Mouse (Mus musculus) CH12.LX (cell line): ENCODE measurements around the gene Pabpn1. TPM values are rescaled to one million over a fixed set of nuclear protein-coding genes. Genes with fewer than 3 reads are reported as not detected.

Experiments
- DNase-seq: peaks from one replicate; pipeline ENCODE4 v3.0.0-alpha.2; 2013; ENCODE audit errors: extremely low read depth
- H3K27ac ChIP-seq: 2 replicates; pipeline ENCODE4 v1.5.1; 2012; ENCODE audit warnings: low read depth, mild to moderate bottlenecking, control low read depth, moderate library complexity; ENCODE audit not compliant: insufficient read depth
- H3K27me3 ChIP-seq: replicated peaks from 2 replicates; pipeline ENCODE3; 2012; ENCODE audit warnings: inconsistent platforms
- H3K36me3 ChIP-seq, 2 experiments: replicated peaks in 1 of 2; 2 replicates each; pipeline versions ENCODE3 to v1.6.1; 2012; ENCODE audit warnings: inconsistent platforms in 1 of 2, low read length in 1 of 2, mild to moderate bottlenecking in 1 of 2, mixed read lengths in 1 of 2, moderate library complexity in 1 of 2; ENCODE audit not compliant: control insufficient read depth in 1 of 2, insufficient read depth in 1 of 2
- H3K4me1 ChIP-seq, 2 experiments: 2 replicates each; pipeline ENCODE4 v1.6.1; 2012; ENCODE audit warnings: inconsistent platforms in 1 of 2, moderate library complexity in 1 of 2; ENCODE audit not compliant: insufficient read depth in 2 of 2, control insufficient read depth in 1 of 2
- H3K4me2 ChIP-seq: 2 replicates; pipeline ENCODE4 v1.6.1; 2012; ENCODE audit warnings: low read depth, mild to moderate bottlenecking, control low read depth; ENCODE audit not compliant: poor library complexity, insufficient read depth, severe bottlenecking
- H3K4me3 ChIP-seq, 3 experiments: fragments of 150-350 bp in 1 of 3; sonication (generic) in 1 of 3; replicated peaks in 1 of 3; 2 replicates each; pipeline versions ENCODE3 to v1.5.1; 2011 to 2012; ENCODE audit warnings: low read depth in 2 of 3, low read length in 2 of 3, mild to moderate bottlenecking in 2 of 3, moderate library complexity in 2 of 3, control low read depth in 1 of 3, improper control_type of control experiment in 1 of 3, inconsistent platforms in 1 of 3, mixed read lengths in 1 of 3; ENCODE audit not compliant: poor library complexity in 1 of 3
- H3K79me2 ChIP-seq: replicated peaks from 2 replicates; pipeline ENCODE4 v1.6.1; 2012; ENCODE audit warnings: mild to moderate bottlenecking, moderate library complexity; ENCODE audit not compliant: control insufficient read depth, poor library complexity, insufficient read depth, severe bottlenecking; ENCODE audit errors: extremely low read depth
- H3K9ac ChIP-seq: 2 replicates; pipeline ENCODE4 v1.6.1; 2012; ENCODE audit warnings: low read depth, mild to moderate bottlenecking, control low read depth, moderate library complexity; ENCODE audit not compliant: insufficient read depth
- H3K9me3 ChIP-seq: replicated peaks from 2 replicates; pipeline ENCODE3; 2012; ENCODE audit warnings: low read length, inconsistent platforms, mixed read lengths
- CHD2 ChIP-seq: IDR thresholded peaks from 2 replicates; pipeline ENCODE4 v1.6.1; 2011; ENCODE audit warnings: low read length, improper control_type of control experiment
- CTCF ChIP-seq, 2 experiments: IDR thresholded peaks in 1 of 2; conservative IDR thresholded peaks in 1 of 2; 2 replicates each; pipeline ENCODE4 v1.5.1; 2011 to 2012; ENCODE audit warnings: low read depth in 2 of 2, low read length in 2 of 2, improper control_type of control experiment in 1 of 2, inconsistent platforms in 1 of 2, mild to moderate bottlenecking in 1 of 2, moderate library complexity in 1 of 2
- E2F4 ChIP-seq: IDR thresholded peaks from 2 replicates; pipeline ENCODE4 v1.6.1; 2011; ENCODE audit warnings: low read depth, low read length, improper control_type of control experiment; ENCODE audit not compliant: insufficient replicate concordance
- ELF1 ChIP-seq: IDR thresholded peaks from 2 replicates; pipeline ENCODE4 v1.6.1; 2014; ENCODE audit warnings: low read depth, mild to moderate bottlenecking, inconsistent platforms, low read length, improper control_type of control experiment
- EP300 ChIP-seq: IDR thresholded peaks from 2 replicates; pipeline ENCODE4 v1.6.1; 2011; ENCODE audit warnings: low read length, improper control_type of control experiment
- GABPA ChIP-seq: IDR thresholded peaks from 2 replicates; pipeline ENCODE4 v1.6.1; 2012; ENCODE audit warnings: low read depth, low read length, improper control_type of control experiment, inconsistent platforms; ENCODE audit not compliant: insufficient replicate concordance
- HCFC1 ChIP-seq: IDR thresholded peaks from 2 replicates; pipeline ENCODE4 v1.6.1; 2012; ENCODE audit warnings: low read depth, mild to moderate bottlenecking, inconsistent platforms, low read length, improper control_type of control experiment
- IRF4 ChIP-seq: IDR thresholded peaks from 2 replicates; pipeline ENCODE4 v1.6.1; 2014; ENCODE audit warnings: low read depth, mild to moderate bottlenecking, inconsistent platforms, low read length, improper control_type of control experiment
- JUN ChIP-seq: IDR thresholded peaks from 2 replicates; pipeline ENCODE4 v1.6.1; 2011; ENCODE audit warnings: low read depth, mild to moderate bottlenecking, low read length, improper control_type of control experiment, moderate library complexity; ENCODE audit not compliant: insufficient read depth
- JUND ChIP-seq: conservative IDR thresholded peaks from 2 replicates; pipeline ENCODE4 v1.6.1; 2011; ENCODE audit warnings: low read depth, low read length, improper control_type of control experiment
- KAT2A ChIP-seq: IDR thresholded peaks from 2 replicates; pipeline ENCODE4 v1.6.1; 2012; ENCODE audit warnings: low read length, improper control_type of control experiment, inconsistent platforms; ENCODE audit not compliant: insufficient replicate concordance
- MAFK ChIP-seq: IDR thresholded peaks from 2 replicates; pipeline ENCODE4 v1.6.1; 2011; ENCODE audit warnings: low read length, improper control_type of control experiment; ENCODE audit not compliant: insufficient replicate concordance
- MAX ChIP-seq: IDR thresholded peaks from 2 replicates; pipeline ENCODE4 v1.6.1; 2011; ENCODE audit warnings: low read length, improper control_type of control experiment
- MEF2A ChIP-seq: IDR thresholded peaks from 2 replicates; pipeline ENCODE4 v1.6.1; 2014; ENCODE audit warnings: low read depth, mild to moderate bottlenecking, inconsistent platforms, low read length, improper control_type of control experiment, borderline replicate concordance
- MXI1 ChIP-seq: IDR thresholded peaks from 2 replicates; pipeline ENCODE4 v1.6.1; 2011; ENCODE audit warnings: mild to moderate bottlenecking, low read depth, low read length, improper control_type of control experiment
- MYC ChIP-seq: IDR thresholded peaks from 2 replicates; pipeline ENCODE4 v1.6.1; 2011; ENCODE audit warnings: low read depth, mild to moderate bottlenecking, improper control_type of control experiment, low read length
- NELFE ChIP-seq: IDR thresholded peaks from 2 replicates; pipeline ENCODE4 v1.6.1; 2011; ENCODE audit warnings: low read depth, low read length, improper control_type of control experiment
- NRF1 ChIP-seq: IDR thresholded peaks from 2 replicates; pipeline ENCODE4 v1.6.1; 2014; ENCODE audit warnings: low read depth, mild to moderate bottlenecking, inconsistent platforms, low read length, improper control_type of control experiment, moderate library complexity
- PAX5 ChIP-seq: IDR thresholded peaks from 2 replicates; pipeline ENCODE4 v1.6.1; 2012; ENCODE audit warnings: low read length, inconsistent platforms, mixed read lengths
- POLR2A ChIP-seq: IDR thresholded peaks from 2 replicates; pipeline ENCODE4 v1.6.1; 2011; ENCODE audit warnings: low read depth, mild to moderate bottlenecking, improper control_type of control experiment, low read length
- RAD21 ChIP-seq: IDR thresholded peaks from 2 replicates; pipeline ENCODE4 v1.6.1; 2011; ENCODE audit warnings: low read depth, mild to moderate bottlenecking, low read length, improper control_type of control experiment, moderate library complexity
- RCOR1 ChIP-seq: conservative IDR thresholded peaks from 2 replicates; pipeline ENCODE4 v1.6.1; 2012; ENCODE audit warnings: low read depth, mild to moderate bottlenecking, inconsistent platforms, low read length, improper control_type of control experiment
- SIN3A ChIP-seq: IDR thresholded peaks from 2 replicates; pipeline ENCODE4 v1.6.1; 2012; ENCODE audit warnings: low read length, improper control_type of control experiment, inconsistent platforms
- TCF12 ChIP-seq: IDR thresholded peaks from 2 replicates; pipeline ENCODE4 v1.6.1; 2014; ENCODE audit warnings: low read depth, mild to moderate bottlenecking, inconsistent platforms, low read length, improper control_type of control experiment
- UBTF ChIP-seq: IDR thresholded peaks from 2 replicates; pipeline ENCODE4 v1.6.1; 2012; ENCODE audit warnings: low read depth, mild to moderate bottlenecking, inconsistent platforms, low read length, improper control_type of control experiment, moderate library complexity
- USF1 ChIP-seq: IDR thresholded peaks from 2 replicates; pipeline ENCODE4 v1.6.1; 2014; ENCODE audit warnings: low read depth, mild to moderate bottlenecking, inconsistent platforms, low read length, improper control_type of control experiment
- ZC3H11A ChIP-seq: IDR thresholded peaks from 2 replicates; pipeline ENCODE4 v1.6.1; 2012; ENCODE audit warnings: low read depth, mild to moderate bottlenecking, inconsistent platforms, low read length, improper control_type of control experiment
- ZKSCAN1 ChIP-seq: IDR thresholded peaks from 2 replicates; pipeline ENCODE4 v1.6.1; 2012; ENCODE audit warnings: low read depth, inconsistent platforms, low read length, improper control_type of control experiment, borderline replicate concordance
- ZMIZ1 ChIP-seq: IDR thresholded peaks from 2 replicates; pipeline ENCODE4 v1.6.1; 2012; ENCODE audit warnings: low read depth, mild to moderate bottlenecking, inconsistent platforms, low read length, improper control_type of control experiment
- ZNF384 ChIP-seq: IDR thresholded peaks from 2 replicates; pipeline ENCODE4 v1.6.1; 2012; ENCODE audit warnings: low read depth, low read length, improper control_type of control experiment, inconsistent platforms
- dilution Hi-C: fragments of 300-500 bp; cut with MboI; formaldehyde crosslinking; loops from 2 replicates; pipeline ENCODE4 v1.14.3; 2020; ENCODE audit warnings: low sequenced_read_pairs; ENCODE audit not compliant: extremely low pct_unique_long_range_greater_than_20kb, extremely low pct_ligation_motif_present
- in situ Hi-C: fragments of 300-500 bp; cut with MboI; formaldehyde crosslinking; loops from 3 replicates; pipeline ENCODE4 v1.14.3; 2019; ENCODE audit warnings: low sequenced_read_pairs, low pct_ligation_motif_present, low pct_unique_long_range_greater_than_20kb, mixed read lengths
- polyA plus RNA-seq: library from polyadenylated mRNA; unstranded; fragments of >175 nt; gene quantifications from 2 replicates; pipeline ENCODE4 v1.2.1, GENCODE M21; 2012; ENCODE audit warnings: low read depth; ENCODE audit not compliant: insufficient read length
- total RNA-seq, 2 experiments: library from RNA; depleted of rRNA; stranded (reverse); fragments of 300-350 nt in 1 of 2; fragments of >200 nt in 1 of 2; gene quantifications; 2 replicates each; pipeline ENCODE4 v1.2.3; 2012 to 2014

Pabpn1 gene
- total and polyA plus RNA-seq, 3 experiments: 56.8 to 275 (median 88.0) TPM

- dilution Hi-C loops: no loop called here
- peak within 1 kb of the TSS; percentile 75 for H3K9ac ChIP-seq
- peak within 1 kb of the TSS; percentile 49 to 96 (median 66) for H3K4me3 ChIP-seq
- H3K36me3 ChIP-seq: no peaks in the 10 kb centered on the region
- H3K4me1 ChIP-seq: peaks cover 2 to 14% of the 10 kb centered on the region in 2 experiments
- no peaks in the 10 kb centered on the region for H3K9me3 ChIP-seq
- DNase-seq: no peak
- no peaks in the 10 kb centered on the region for H3K79me2 ChIP-seq
- TF ChIP-seq MEF2A (no peak), CTCF (conservative IDR thresholded peaks at IDR 0.05 in 1 of 2, IDR thresholded peaks at IDR 0.05 in 1 of 2; ENCODE audit: low read depth in 2 of 2, low read length in 2 of 2) (peak in 1 of 2 experiments; percentile 32; a peak in 2 of 4 replicates), NRF1 (peak; percentile 53; the same call in 1 of the 2 replicates), GABPA (no peak), ZMIZ1 (no peak), SIN3A (no peak), KAT2A (no peak), MXI1 (peak; percentile 4; the same call in 1 of the 2 replicates), MAX (no peak), POLR2A (no peak), JUN (no peak), MAFK (no peak), RCOR1 (no peak), CHD2 (no peak), EP300 (no peak), UBTF (0 out of 2 replicates have a peak, but pooled peaks have one; percentile 13), IRF4 (no peak), PAX5 (no peak), ZNF384 (no peak), HCFC1 (no peak), USF1 (no peak), JUND (no peak), MYC (no peak), E2F4 (no peak), ZC3H11A (no peak), TCF12 (no peak), ELF1 (no peak), NELFE (no peak), ZKSCAN1 (no peak), RAD21 (no peak)
- peaks cover 35% of the 10 kb centered on the region for H3K27me3 ChIP-seq
- H3K4me2 ChIP-seq: peak within 1 kb of the TSS; percentile 29
- no peak within 1 kb of the TSS for H3K27ac ChIP-seq
- in situ Hi-C loops: no loop called here
These were observed 15.1 kb upstream of the Pabpn1 start, which contains the start of gene Ppp1r3e for GRCm38 (mm10) chr14:54877048-54877715. Gene Ppp1r3e, minus strand, starts transcription at chr14:54877550.
